Mouse (Mus musculus) thymus, adult 2 months (tissue): ENCODE results near the gene Sspo. TPM values are rescaled to one million over a fixed set of nuclear protein-coding genes. Genes with fewer than 3 reads are reported as not detected.

Experiments used
- DNase-seq: peaks from one replicate; pipeline ENCODE4 v3.0.0; 2021
- H3K27ac ChIP-seq: fragments of 200-500 bp; 2 replicates; pipeline ENCODE4 v1.5.1; 2012; ENCODE audit warnings: low read length, control low read depth; ENCODE audit not compliant: control insufficient read depth, insufficient read depth
- H3K27me3 ChIP-seq: fragments of 200-500 bp; 2 replicates; pipeline ENCODE4 v1.6.1; 2012; ENCODE audit warnings: mild to moderate bottlenecking, low read length, moderate library complexity, mixed read lengths; ENCODE audit not compliant: control insufficient read depth, insufficient read depth
- H3K36me3 ChIP-seq: fragments of 200-500 bp; 2 replicates; pipeline ENCODE4 v1.6.1; 2012; ENCODE audit warnings: mild to moderate bottlenecking, low read length, moderate library complexity; ENCODE audit not compliant: control insufficient read depth, insufficient read depth
- H3K4me1 ChIP-seq: fragments of 200-500 bp; replicated peaks from 2 replicates; pipeline ENCODE4 v1.6.1; 2012; ENCODE audit warnings: low read length; ENCODE audit not compliant: control insufficient read depth, insufficient read depth
- H3K4me3 ChIP-seq: fragments of 200-500 bp; 2 replicates; pipeline ENCODE4 v1.5.1; 2012; ENCODE audit warnings: mild to moderate bottlenecking, low read length, control low read depth, moderate library complexity; ENCODE audit not compliant: control insufficient read depth, insufficient read depth
- CTCF ChIP-seq: fragments of 200-500 bp; IDR thresholded peaks from 2 replicates; pipeline ENCODE4 v1.5.1; 2012; ENCODE audit warnings: mild to moderate bottlenecking, control low read depth, low read length, moderate library complexity, borderline replicate concordance; ENCODE audit not compliant: control insufficient read depth, poor library complexity, insufficient read depth; ENCODE audit errors: extremely low read depth
- POLR2A ChIP-seq: fragments of 200-500 bp; IDR thresholded peaks from 2 replicates; pipeline ENCODE4 v1.6.1; 2012; ENCODE audit warnings: mild to moderate bottlenecking, low read length, control low read depth, moderate library complexity; ENCODE audit not compliant: control insufficient read depth, poor library complexity, insufficient read depth; ENCODE audit errors: extremely low read depth
- WGBS: fragments of 180-500 bp; shearing (Covaris S2); methylation state at CpG from one replicate; pipeline ENCODE4 v1.1.7; 2018; 5-methylcytosine and 5-hydroxymethylcytosine counted together
- polyA plus RNA-seq: library from polyadenylated mRNA; depleted of rRNA; stranded (reverse); fragments of >200 nt; gene quantifications from 2 replicates; pipeline ENCODE4 v1.2.3, GENCODE M21; 2012

The Sspo gene
- polyA plus RNA-seq, 1 experiment, result 35.4 TPM

- DNase-seq, result no peak
- H3K4me3 ChIP-seq, result no peak overlapping the region
- 91% methylated on average over 8 of the region's 8 CpGs for WGBS
- H3K27me3 ChIP-seq, result no peaks in the 10 kb centered on the region
- H3K36me3 ChIP-seq, result no peaks in the 10 kb centered on the region
- peaks cover under 1% of the 10 kb centered on the region; the same call in 1 of the 2 replicates for H3K4me1 ChIP-seq
- H3K27ac ChIP-seq, result no peak overlapping the region
- TF ChIP-seq POLR2A, result no peak
- TF ChIP-seq CTCF, result no peak
These were observed 45.2 kb downstream of the Sspo start for GRCm38 (mm10) chr6:48493136-48493730.

GRCm38 (mm10) chr6:48497521-48497920 lies 49.5 kb downstream of the Sspo start:
- no peak for DNase-seq
- Histone ChIP-seq H3K36me3 (no peaks in the 10 kb centered on the region), H3K4me3 (no peak overlapping the region), H3K27ac (no peak overlapping the region), H3K4me1 (no peaks in the 10 kb centered on the region), H3K27me3 (no peaks in the 10 kb centered on the region)
- TF ChIP-seq POLR2A (no peak), CTCF (no peak)
- WGBS, result 98% methylated on average over 4 of the region's 4 CpGs

- Histone ChIP-seq H3K4me1 (peaks cover 5% of the 10 kb centered on the region), H3K4me3 (no peak overlapping the region), H3K27me3 (no peaks in the 10 kb centered on the region), H3K36me3 (no peaks in the 10 kb centered on the region), H3K27ac (no peak overlapping the region)
- no peak for DNase-seq
- no peak for TF ChIP-seq POLR2A
- WGBS, result 5% methylated on average over 2 of the region's 2 CpGs
These were observed 55.8 kb downstream of the Sspo start for GRCm38 (mm10) chr6:48503847-48504240.

GRCm38 (mm10) chr6:48504241-48504854 lies 56.3 kb downstream of the Sspo start:
- no peak for TF ChIP-seq POLR2A
- TF ChIP-seq CTCF, result peak; percentile 25; the same call in 1 of the 2 replicates
- no peaks in the 10 kb centered on the region for H3K27me3 ChIP-seq
- peaks cover 5% of the 10 kb centered on the region for H3K4me1 ChIP-seq
- no peaks in the 10 kb centered on the region for H3K36me3 ChIP-seq
- H3K27ac ChIP-seq, result no peak overlapping the region
- WGBS, result 2% methylated on average over 26 of the region's 26 CpGs
- peak; percentile 39 for DNase-seq
- H3K4me3 ChIP-seq, result peak overlapping the region; percentile 48

GRCm38 (mm10) chr6:48508087-48508486 lies 60.1 kb downstream of the Sspo start:
- no peak for DNase-seq
- H3K27me3 ChIP-seq, result no peaks in the 10 kb centered on the region
- TF ChIP-seq POLR2A, result no peak
- TF ChIP-seq CTCF, result no peak
- H3K4me3 ChIP-seq, result no peak overlapping the region
- H3K27ac ChIP-seq, result no peak overlapping the region
- H3K36me3 ChIP-seq, result no peaks in the 10 kb centered on the region
- peaks cover 5% of the 10 kb centered on the region for H3K4me1 ChIP-seq
- WGBS, result 84% methylated on average over 4 of the region's 4 CpGs

GRCm38 (mm10) chr6:48510426-48510825 lies 62.4 kb downstream of the Sspo start:
- Histone ChIP-seq H3K4me1 (no peaks in the 10 kb centered on the region), H3K27ac (no peak overlapping the region), H3K36me3 (no peaks in the 10 kb centered on the region), H3K27me3 (no peaks in the 10 kb centered on the region), H3K4me3 (no peak overlapping the region)
- WGBS, result 6% methylated on average over 4 of the region's 4 CpGs
- DNase-seq, result no peak
- TF ChIP-seq CTCF (no peak), POLR2A (no peak)
